Mouse (Mus musculus): ENCODE measurements around the gene Mettl24.

GRCm38 (mm10) chr10:40805221-40805620 lies 122.1 kb downstream of the Mettl24 start:
- TF ChIP-seq CTCF (IDR thresholded peaks at IDR 0.05; ENCODE audit: borderline replicate concordance, insufficient read depth, low read depth, low read length) (no peak), POLR2A (IDR thresholded peaks at IDR 0.05; ENCODE audit: borderline replicate concordance, insufficient read depth, low read length) (no peak)

Data from cerebellum, adult 2 months (tissue).